Mouse (Mus musculus) CH12.LX (cell line): ENCODE measurements at regions not wholly inside any gene's neighbourhood (a gene's known extent, or its start where the extent isn't known, plus 50 kb on each side); places are given as distances from the start of the nearest gene placed in this dataset.

ENCODE experiments used
- CTCF ChIP-seq, 2 experiments: IDR thresholded peaks in 1 of 2; conservative IDR thresholded peaks in 1 of 2; 2 replicates each; pipeline ENCODE4 v1.5.1; 2011 to 2012; ENCODE audit warnings: low read depth in 2 of 2, low read length in 2 of 2, improper control_type of control experiment in 1 of 2, inconsistent platforms in 1 of 2, mild to moderate bottlenecking in 1 of 2, moderate library complexity in 1 of 2
- ETS1 ChIP-seq: conservative IDR thresholded peaks from 2 replicates; pipeline ENCODE4 v1.6.1; 2012; ENCODE audit warnings: low read depth, mild to moderate bottlenecking, inconsistent platforms, low read length, improper control_type of control experiment, moderate library complexity
- POLR2AphosphoS2 ChIP-seq: IDR thresholded peaks from 2 replicates; pipeline ENCODE4 v1.6.1; 2011; ENCODE audit warnings: low read depth, low read length, improper control_type of control experiment
- SMC3 ChIP-seq: IDR thresholded peaks from 2 replicates; pipeline ENCODE4 v1.6.1; 2011; ENCODE audit warnings: low read depth, low read length, improper control_type of control experiment
- TCF12 ChIP-seq: IDR thresholded peaks from 2 replicates; pipeline ENCODE4 v1.6.1; 2014; ENCODE audit warnings: low read depth, mild to moderate bottlenecking, inconsistent platforms, low read length, improper control_type of control experiment
- USF1 ChIP-seq: IDR thresholded peaks from 2 replicates; pipeline ENCODE4 v1.6.1; 2014; ENCODE audit warnings: low read depth, mild to moderate bottlenecking, inconsistent platforms, low read length, improper control_type of control experiment

GRCm38 (mm10) chr11:7444494-7444893 lies 230.8 kb upstream of the Igfbp3 start:
- TF ChIP-seq ETS1, result no peak
- TF ChIP-seq USF1, result no peak
- TF ChIP-seq TCF12, result no peak
- TF ChIP-seq POLR2AphosphoS2, result no peak
- TF ChIP-seq CTCF (conservative IDR thresholded peaks at IDR 0.05 in 1 of 2, IDR thresholded peaks at IDR 0.05 in 1 of 2; ENCODE audit: low read depth in 2 of 2, low read length in 2 of 2), result no peak
- TF ChIP-seq SMC3, result no peak
